Mouse (Mus musculus) G1E (cell line): ENCODE measurements around the gene Plekhg5.

Source experiments
- CTCF ChIP-seq: IDR thresholded peaks from 2 replicates; pipeline ENCODE4 v1.5.1; 2012; ENCODE audit warnings: low read depth, low read length, inconsistent platforms, mixed read lengths
- GATA2 ChIP-seq: IDR thresholded peaks from 2 replicates; pipeline ENCODE4 v1.6.1; 2012; ENCODE audit warnings: low read depth, low read length, inconsistent platforms, borderline replicate concordance
- POLR2AphosphoS5 ChIP-seq: IDR thresholded peaks from 2 replicates; pipeline ENCODE4 v1.6.1; 2012; ENCODE audit warnings: low read depth, low read length, inconsistent platforms; ENCODE audit not compliant: insufficient replicate concordance
- TAL1 ChIP-seq: conservative IDR thresholded peaks from 2 replicates; pipeline ENCODE4 v1.6.1; 2012; ENCODE audit warnings: low read depth, low read length, inconsistent platforms, mixed read lengths

DNA sequence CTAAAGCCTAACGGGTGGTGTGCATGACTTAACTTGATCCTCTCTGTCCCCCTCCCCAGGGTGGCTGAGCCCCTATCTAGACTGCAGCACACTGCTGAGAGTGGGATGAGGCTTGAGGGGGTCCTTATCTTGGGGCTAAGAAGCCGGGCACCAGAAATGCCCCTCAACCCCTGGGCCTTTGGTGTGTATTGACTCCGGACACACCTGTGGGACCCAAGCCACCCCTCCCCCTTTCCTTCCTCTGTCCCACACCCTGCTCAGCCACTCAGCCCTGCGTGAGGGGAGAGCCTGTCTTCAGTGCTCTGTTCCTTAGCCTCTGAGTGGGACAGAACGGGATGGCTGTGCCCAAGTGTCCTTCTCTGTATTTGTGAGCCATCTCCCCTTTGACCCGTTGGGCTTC lies 24.6 kb downstream of the Plekhg5 start:
- TF ChIP-seq CTCF (no peak), POLR2AphosphoS5 (no peak), GATA2 (no peak), TAL1 (no peak)
